Mouse (Mus musculus) brain, embryonic 18.5 days (tissue): Measurements from ENCODE around the gene Pip5k1a.
"Not testable (repeated sequence)": the region's sequence is repeated elsewhere in the genome, so short reads cannot be mapped to it uniquely, and the experiment has no call there.

Experiments used
- DNase-seq: peaks from one replicate; pipeline ENCODE4 v3.0.0-alpha.2; 2012; ENCODE audit warnings: low read depth, low spot score

The Pip5k1a gene

GRCm38 (mm10) chr3:95112760-95113159 lies 6.0 kb upstream of the Pip5k1a start:
- no peak for DNase-seq

- DNase-seq: peak; percentile 81
Measured at GRCm38 (mm10) chr3:95110911-95111726, 4.4 kb upstream of the Pip5k1a start, which contains the start of gene Vps72. Gene Vps72 (plus strand): TSS chr3:95111022.

GRCm38 (mm10) chr3:95107898-95108297 lies 1.2 kb upstream of the Pip5k1a start:
- DNase-seq: no peak

GRCm38 (mm10) chr3:95107308-95107707 lies 578 bp upstream of the Pip5k1a start:
- not testable (repeated sequence) for DNase-seq

- DNase-seq: no peak
Measured at GRCm38 (mm10) chr3:95105586-95106337, 968 bp downstream of the Pip5k1a start.

- DNase-seq: no peak
Measured at GRCm38 (mm10) chr3:95105121-95105520, 1.6 kb downstream of the Pip5k1a start.

GRCm38 (mm10) chr3:95100854-95101253 lies 5.9 kb downstream of the Pip5k1a start:
- DNase-seq: no peak

GRCm38 (mm10) chr3:95088071-95088470 lies 18.7 kb downstream of the Pip5k1a start:
- no peak for DNase-seq

GRCm38 (mm10) chr3:95071606-95072005 lies 35.1 kb downstream of the Pip5k1a start:
- DNase-seq: no peak

GRCm38 (mm10) chr3:95066570-95066969 lies 40.2 kb downstream of the Pip5k1a start:
- no peak for DNase-seq

GRCm38 (mm10) chr3:95066095-95066494 lies 40.6 kb downstream of the Pip5k1a start:
- no peak for DNase-seq

GRCm38 (mm10) chr3:95065553-95065952 lies 41.2 kb downstream of the Pip5k1a start:
- DNase-seq: no peak

GRCm38 (mm10) chr3:95063741-95064140 lies 43.0 kb downstream of the Pip5k1a start:
- DNase-seq: no peak

- DNase-seq: no peak
Measured at GRCm38 (mm10) chr3:95058078-95058477, 48.7 kb downstream of the Pip5k1a start.

- DNase-seq: no peak
Measured at GRCm38 (mm10) chr3:95056275-95056674, 50.5 kb downstream of the Pip5k1a start.

- no peak for DNase-seq
Measured at GRCm38 (mm10) chr3:95054481-95055260, 52.1 kb downstream of the Pip5k1a start.

GRCm38 (mm10) chr3:95053701-95054100 lies 53.0 kb downstream of the Pip5k1a start:
- no peak for DNase-seq

- peak; percentile 14 for DNase-seq
Measured at GRCm38 (mm10) chr3:95052959-95053358, 53.8 kb downstream of the Pip5k1a start.

- DNase-seq: no peak
Measured at GRCm38 (mm10) chr3:95047914-95048313, 58.8 kb downstream of the Pip5k1a start.

- DNase-seq: no peak
Measured at GRCm38 (mm10) chr3:95046462-95047057, 60.2 kb downstream of the Pip5k1a start.

- no peak for DNase-seq
Measured at GRCm38 (mm10) chr3:95043251-95043650, 63.5 kb downstream of the Pip5k1a start.

GRCm38 (mm10) chr3:95042838-95043229 lies 63.9 kb downstream of the Pip5k1a start:
- no peak for DNase-seq
